Mouse (Mus musculus) megakaryocyte, embryonic 14.5 days (primary cell): ENCODE measurements around the gene Sertad4.

Source experiments
- FLI1 ChIP-seq: IDR thresholded peaks from 2 replicates; pipeline ENCODE4 v1.6.1; 2012; ENCODE audit warnings: low read length, inconsistent platforms, mixed read lengths
- GATA1 ChIP-seq: IDR thresholded peaks from 3 replicates; pipeline ENCODE4 v1.6.1; 2012; ENCODE audit warnings: mixed read lengths, low read length, inconsistent platforms, borderline replicate concordance

GRCm38 (mm10) chr1:192814700-192815099 is 40.9 kb downstream of the Sertad4 start:
- TF ChIP-seq GATA1 (no peak), FLI1 (no peak)
